Mouse (Mus musculus): ENCODE results near the gene Zfp296.
"Not testable (repeated sequence)": the region's sequence is repeated elsewhere in the genome, so short reads cannot be mapped to it uniquely, and the experiment has no call there.

Zfp296 gene

DNA sequence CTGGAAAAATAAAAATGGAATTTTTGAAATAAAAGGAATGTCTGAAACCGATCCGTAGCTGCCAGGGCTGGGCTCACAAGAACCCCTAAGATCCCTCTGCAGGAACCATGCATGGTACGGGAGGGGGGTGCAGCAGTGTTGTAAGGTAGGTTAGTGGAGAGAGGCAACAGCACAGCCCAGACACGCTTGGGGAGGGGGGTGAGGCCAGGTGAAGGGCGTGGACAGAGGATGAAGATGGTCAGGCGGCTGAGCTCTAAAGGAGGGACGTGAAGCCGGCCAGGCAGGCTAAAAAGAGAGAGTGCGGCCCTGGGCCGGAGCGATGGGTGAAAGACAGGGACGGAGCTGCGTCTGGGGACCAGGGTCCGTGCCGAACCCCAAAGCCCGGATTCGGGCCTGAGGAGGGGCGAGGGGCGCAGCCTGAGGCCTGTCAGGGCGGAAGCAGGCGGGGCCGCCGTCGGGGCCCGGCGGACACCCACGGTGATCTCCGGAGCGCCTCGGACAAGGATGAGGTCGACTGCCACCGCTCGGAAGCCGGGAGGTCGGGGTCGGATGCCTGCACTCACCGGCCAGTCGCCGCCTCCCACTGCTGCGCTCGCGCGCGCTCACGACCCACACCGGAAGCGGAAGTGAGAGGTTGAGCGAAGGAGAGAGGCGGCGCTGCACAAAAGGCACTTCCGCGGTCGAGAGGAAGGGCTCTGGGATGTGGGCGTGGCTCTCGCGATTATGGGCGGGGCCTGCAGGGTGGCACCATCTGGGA lies 26.9 kb downstream of the Zfp296 start, which contains the start of gene Clasrp:
TSS of gene Clasrp (minus strand) at position 638 of the 757 bp plus-strand sequence.
- peak; percentile 95 for DNase-seq (ENCODE audit: low spot score in 2 of 2)

GRCm38 (mm10) chr7:19604606-19605214 lies 27.6 kb downstream of the Zfp296 start:
- not testable (repeated sequence) for DNase-seq (ENCODE audit: low spot score in 2 of 2)

DNA sequence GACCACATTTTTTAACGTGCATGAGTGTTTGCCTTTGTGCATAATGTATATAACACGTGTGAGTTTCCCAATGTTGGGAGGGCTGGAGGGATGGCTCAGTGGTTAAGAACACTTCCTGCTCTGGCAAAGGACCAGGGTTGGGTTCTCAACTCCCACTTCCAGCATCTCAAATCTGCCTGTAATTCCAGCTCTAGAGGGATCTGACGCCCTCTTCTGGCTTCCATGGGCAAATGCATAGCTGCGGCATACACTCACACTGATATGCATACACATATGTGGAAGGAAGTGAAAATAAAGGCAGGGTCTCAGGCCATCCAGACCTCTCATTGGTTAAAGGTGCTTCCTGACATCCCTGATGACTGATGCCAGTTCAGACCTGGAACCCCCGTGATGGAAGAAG lies 30.2 kb downstream of the Zfp296 start:
- no peak for DNase-seq (ENCODE audit: low spot score in 2 of 2)

DNA sequence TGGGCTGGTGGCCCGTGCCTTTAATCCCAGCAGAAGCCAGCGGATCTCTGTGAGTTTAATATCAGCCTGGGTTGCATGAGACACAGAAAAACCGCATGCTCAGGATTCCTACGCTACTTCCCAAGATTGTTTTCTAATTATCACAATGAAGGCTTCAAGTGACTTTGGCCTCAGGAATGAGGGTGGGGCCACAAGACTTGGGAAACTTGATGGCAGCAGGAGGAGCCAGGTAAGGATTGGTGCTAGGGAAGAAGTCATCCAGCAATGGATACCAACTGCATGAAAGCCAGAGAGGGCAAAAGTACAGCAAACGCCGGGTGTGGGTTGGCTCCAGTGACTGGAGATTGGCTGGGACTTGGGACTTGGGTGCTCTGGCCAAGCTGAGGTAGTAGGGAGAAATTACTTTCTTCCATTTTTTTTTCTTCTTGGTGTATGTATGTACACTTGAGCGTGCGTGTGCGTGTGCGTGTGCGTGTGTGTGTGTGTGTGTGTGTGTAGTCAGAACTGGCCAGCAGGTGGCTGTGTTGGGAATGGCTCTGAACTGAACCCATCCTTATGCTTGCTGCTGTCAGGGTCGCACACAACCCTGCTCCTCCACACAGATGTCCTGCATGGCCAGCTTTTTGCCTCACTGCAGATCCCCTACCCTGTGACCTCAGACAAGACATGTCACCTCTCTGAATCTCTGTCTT lies 32.7 kb downstream of the Zfp296 start:
- no peak for DNase-seq (ENCODE audit: low spot score in 2 of 2)

DNA sequence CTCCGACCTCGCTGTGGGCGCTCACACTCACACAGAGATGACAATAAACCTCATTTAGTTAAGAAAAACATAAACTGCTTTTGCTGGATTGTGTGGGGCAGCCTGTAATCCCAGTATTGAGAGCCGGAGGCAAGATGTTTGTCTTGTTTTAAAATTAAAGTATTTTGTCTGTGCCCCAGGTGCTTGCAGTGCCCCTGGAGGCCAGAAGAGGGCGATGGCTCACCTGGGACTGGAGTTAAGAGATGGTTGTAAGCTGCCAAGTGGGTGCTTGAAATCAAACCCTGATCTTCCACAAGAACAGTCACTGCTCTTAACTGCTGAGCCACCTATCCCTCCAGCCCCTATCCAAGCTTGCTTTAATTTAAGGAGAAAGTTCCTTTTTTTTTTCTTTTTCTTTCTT lies 33.9 kb downstream of the Zfp296 start:
- no peak for DNase-seq (ENCODE audit: low spot score in 2 of 2)

DNA sequence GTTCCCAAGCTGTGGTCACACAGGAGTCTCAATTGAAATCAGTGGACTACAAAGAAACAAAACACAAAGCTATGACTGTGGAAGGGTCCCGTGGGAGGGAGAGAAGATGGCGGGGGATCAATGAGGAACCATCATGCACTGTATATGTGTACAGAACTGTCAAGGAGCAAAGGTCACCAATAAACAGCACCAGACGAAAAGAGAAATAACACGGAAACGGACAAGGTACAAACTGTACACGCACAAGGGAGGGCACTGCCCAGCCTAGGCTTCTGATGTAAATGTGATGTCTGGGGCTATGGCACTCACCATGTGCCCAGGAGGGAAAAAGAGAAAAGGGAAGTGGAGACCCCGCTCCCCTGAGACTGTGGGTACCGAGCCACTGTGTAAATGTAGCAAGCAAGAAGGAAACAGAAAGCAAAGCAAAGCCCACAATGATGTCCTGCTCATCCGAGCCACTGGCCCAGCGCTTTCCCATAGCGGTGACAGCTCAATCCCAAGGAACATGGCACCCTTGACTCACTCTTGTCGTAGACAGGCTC lies 38.0 kb downstream of the Zfp296 start:
- DNase-seq (ENCODE audit: low spot score in 2 of 2) = no peak

- DNase-seq (ENCODE audit: low spot score in 2 of 2) = peak; percentile 43 to 53
Measured at GRCm38 (mm10) chr7:19619004-19619801, 42.1 kb downstream of the Zfp296 start.

GRCm38 (mm10) chr7:19620811-19621210 lies 43.7 kb downstream of the Zfp296 start:
- DNase-seq (ENCODE audit: low spot score in 2 of 2) = no peak

DNA sequence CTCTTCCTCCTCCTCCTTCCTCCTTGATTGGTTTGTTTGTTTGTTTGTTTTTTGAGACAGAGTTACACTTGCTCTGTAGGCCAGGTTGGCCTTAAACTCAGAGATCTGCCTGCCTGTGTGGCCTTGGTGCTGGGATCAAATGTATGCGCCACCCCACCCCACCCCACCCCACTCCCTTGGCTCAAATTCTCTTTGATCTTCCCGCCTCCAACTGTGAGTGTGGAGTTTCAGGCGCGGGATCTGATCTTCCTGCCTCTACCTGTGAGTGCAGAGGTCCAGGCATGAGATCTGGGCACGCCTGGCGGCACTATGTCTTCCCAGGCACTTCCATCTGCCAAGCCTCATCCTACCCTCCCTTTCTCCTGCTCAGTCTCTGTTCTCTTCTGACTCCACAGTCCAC lies 45.2 kb downstream of the Zfp296 start:
- no peak for DNase-seq (ENCODE audit: low spot score in 2 of 2)

- DNase-seq (ENCODE audit: low spot score in 2 of 2) = no peak
Measured at GRCm38 (mm10) chr7:19623433-19623832, 46.3 kb downstream of the Zfp296 start.

DNA sequence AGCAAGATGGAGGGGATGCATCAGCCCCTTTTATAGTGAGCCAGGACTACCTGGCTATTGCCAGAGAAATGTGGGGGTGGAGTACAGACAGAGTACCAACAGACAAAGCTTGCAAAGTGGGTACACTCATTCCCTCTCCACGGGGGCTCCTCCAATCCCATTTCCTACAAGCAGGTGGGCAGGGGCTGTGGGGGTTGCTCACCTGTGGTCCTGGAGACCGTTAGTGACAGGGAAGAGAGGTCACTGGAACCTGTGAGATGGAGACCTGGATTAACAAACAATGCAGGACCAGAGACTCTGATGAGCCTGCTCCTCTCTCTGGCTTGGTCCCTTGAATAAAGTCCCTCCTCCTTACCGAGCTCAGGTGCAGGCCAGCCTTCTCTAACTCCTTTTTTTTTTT lies 50.6 kb downstream of the Zfp296 start:
- no peak for DNase-seq (ENCODE audit: low spot score in 2 of 2)

DNA sequence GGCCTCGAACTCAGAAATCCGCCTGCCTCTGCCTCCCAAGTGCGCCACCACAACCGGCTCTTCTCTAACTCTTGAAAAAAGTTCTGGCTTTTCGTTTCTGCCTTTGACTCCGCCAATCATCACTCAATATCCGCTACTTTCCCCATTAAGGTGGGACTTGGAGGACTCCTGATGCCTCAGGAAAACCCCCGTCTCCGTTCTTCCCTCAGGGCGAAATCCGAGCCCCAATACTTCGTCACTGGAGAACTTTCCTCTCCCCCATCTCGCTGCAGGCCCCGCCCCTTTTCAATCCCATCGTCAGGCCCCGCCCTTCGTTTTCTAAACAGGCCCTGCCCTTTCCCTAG lies 51.1 kb downstream of the Zfp296 start:
- no peak for DNase-seq (ENCODE audit: low spot score in 2 of 2)

DNA sequence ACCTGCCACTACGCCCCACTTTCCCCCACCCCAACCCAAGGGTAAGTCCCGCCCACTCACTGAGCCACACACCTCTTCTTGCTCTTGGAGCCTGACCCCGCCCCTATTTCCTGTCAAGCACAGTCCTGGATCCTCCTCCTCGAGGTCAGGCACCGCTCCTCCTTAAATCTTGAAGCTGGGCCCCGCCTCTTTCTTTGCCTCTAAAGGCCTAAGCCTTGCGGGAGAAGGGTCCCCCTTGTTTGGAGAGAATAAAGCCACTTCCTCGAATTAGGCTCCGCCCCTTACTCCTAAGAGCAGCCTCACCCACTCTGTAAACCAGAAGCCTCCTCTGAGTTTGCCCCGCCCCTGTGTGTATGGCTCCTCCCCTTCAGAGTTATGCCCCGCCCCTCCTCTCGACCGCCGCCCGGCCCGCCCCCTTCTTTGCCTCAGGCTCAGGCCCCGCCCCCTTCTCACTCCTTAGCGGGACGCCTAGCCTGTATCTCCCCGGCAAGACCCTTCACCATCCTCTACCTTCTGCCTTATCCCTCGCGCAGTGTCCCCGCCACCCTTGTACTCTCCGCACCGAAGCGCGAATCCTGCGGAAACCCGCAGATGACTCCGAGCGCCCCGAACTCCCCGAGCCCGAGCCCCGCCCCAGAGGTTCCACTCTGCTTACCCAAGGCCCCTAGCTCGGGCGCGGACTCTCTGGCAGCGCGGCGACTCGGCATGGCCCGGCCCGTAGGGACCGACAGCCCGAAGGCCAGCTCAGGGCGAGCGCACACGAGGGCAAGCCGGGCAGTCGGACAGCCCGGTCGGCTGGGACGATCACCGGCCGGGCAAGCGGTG lies 51.7 kb downstream of the Zfp296 start:
- DNase-seq (ENCODE audit: low spot score in 2 of 2) = peak; percentile 94 to 97

DNA sequence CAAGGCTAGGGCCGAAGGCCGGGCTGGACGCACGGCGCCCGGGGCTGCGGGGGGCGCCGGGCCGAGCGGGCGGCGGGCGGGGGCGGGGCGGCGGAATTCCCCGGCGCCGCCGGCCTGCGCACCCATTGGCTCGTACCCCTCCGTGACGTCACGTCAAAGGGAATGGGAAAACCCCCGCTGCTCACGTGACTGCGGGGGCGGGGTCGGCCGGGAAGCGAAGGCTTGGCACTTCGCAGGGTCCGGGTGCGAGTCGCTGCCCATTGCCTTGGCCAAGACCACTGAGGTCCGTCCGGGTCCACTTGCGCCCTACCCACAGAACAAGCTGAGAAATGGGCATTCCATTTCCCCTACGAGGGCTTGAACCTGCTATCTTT lies 52.3 kb downstream of the Zfp296 start, which contains the start of gene Relb:
TSS of gene Relb (minus strand) at position 78 of the 374 bp plus-strand sequence.
- DNase-seq (ENCODE audit: low spot score in 2 of 2) = peak; percentile 87 to 88

Data from urinary bladder, adult 18-20 months (tissue).